In genomic region chr4:117389264-117390054, GRCm38 (mm10) we compare ENCODE assay signal across 13 mouse cellular contexts.
A peak's percentile ranks its signal among the peaks of the same experiment; 100 is the strongest.
DNase-seq lines count a peak whose midpoint lies in the region; ATAC-seq and TF ChIP-seq lines count a peak whose summit lies in the region.
"Had no signal": no experiment of that assay in that cellular context is flagged by ENCODE, and none has a peak within 500 bp of the region (broad histone marks: within the 10 kb centered on the region; RNA-seq: fewer than 3 reads in every experiment).

No protein-coding gene starts in this region.

- 68% methylated on average over 14 of the region's 14 CpGs for WGBS in liver, embryonic 14.5 days (ENCODE audit: insufficient replicate concordance)

- peak; percentile 11 to 44 for DNase-seq in adrenal gland, adult (ENCODE audit: inconsistent age in 2 of 2, low spot score in 1 of 2)
- DNase-seq in adrenal gland, postnatal 4 days (ENCODE audit: low spot score in 2 of 2) = no peak
- peak; percentile 55 for DNase-seq in heart, postnatal 4 days
- no peak for DNase-seq in heart, adult 11 months
- peak; percentile 25 for DNase-seq in lung, postnatal 10 days
- no peak for DNase-seq in lung, postnatal 4 days
- DNase-seq in liver, embryonic 14.5 days (ENCODE audit: low read depth in 3 of 3, low spot score in 3 of 3) = no peak
- no peak for DNase-seq in frontal cortex, postnatal 25 days (ENCODE audit: low spot score in 2 of 2)
- DNase-seq: gastrocnemius, postnatal 10 days; kidney, adult 8-10 months; liver, embryonic 13.5 days; midbrain, embryonic 14.5 days had no signal

- peak; percentile 41 for TF ChIP-seq CTCF in liver, embryonic 14.5 days (IDR thresholded peaks at IDR 0.05; ENCODE audit: low read depth)

- no peak overlapping the region for H3K27ac ChIP-seq in liver, embryonic 14.5 days
- H3K27ac ChIP-seq: hindbrain, embryonic 10.5 days; liver, embryonic 13.5 days had no signal

- no peak for ATAC-seq in liver, embryonic 14.5 days (ENCODE audit: insufficient read depth)

- no peak overlapping the region for H3K4me2 ChIP-seq in liver, embryonic 14.5 days (ENCODE audit: low read depth)
- H3K4me2 ChIP-seq: liver, embryonic 13.5 days had no signal

- no peak for TF ChIP-seq EP300 in liver, embryonic 14.5 days (IDR thresholded peaks at IDR 0.05; ENCODE audit: low read depth)

- H3K4me3 ChIP-seq in liver, embryonic 14.5 days (ENCODE audit: insufficient read depth in 1 of 2, low read depth in 2 of 2, low read length in 2 of 2) = no peak overlapping the region
- H3K4me3 ChIP-seq: hindbrain, embryonic 10.5 days; liver, embryonic 13.5 days had no signal

- no peaks in the 10 kb centered on the region for H3K27me3 ChIP-seq in liver, embryonic 14.5 days (ENCODE audit: control insufficient read depth, insufficient read depth, low read length)

- H3K36me3 ChIP-seq in liver, embryonic 14.5 days (replicated peaks; ENCODE audit: control insufficient read depth, insufficient read depth, low read depth) = no peaks in the 10 kb centered on the region
- H3K36me3 ChIP-seq: hindbrain, embryonic 10.5 days; liver, embryonic 13.5 days had no signal

- H3K9me3 ChIP-seq in liver, embryonic 14.5 days (ENCODE audit: control insufficient read depth, low read length) = no peaks in the 10 kb centered on the region
- H3K9me3 ChIP-seq: hindbrain, embryonic 10.5 days; liver, embryonic 13.5 days had no signal

- no peak overlapping the region for H3K9ac ChIP-seq in liver, embryonic 14.5 days (replicated peaks)
- H3K9ac ChIP-seq: liver, embryonic 13.5 days had no signal

- peaks cover 0 to 7% of the 10 kb centered on the region in 2 experiments; a peak in 1 of 4 replicates for H3K4me1 ChIP-seq in liver, embryonic 14.5 days (replicated peaks; ENCODE audit: control insufficient read depth in 2 of 2, insufficient read depth in 2 of 2, low read length in 1 of 2)

Comparison
In these comparisons a context has a peak if more than half of its experiments do, and no peak if none do; other contexts are left out.
1. DNase-seq: peak in adrenal gland, adult (2 of 2), heart, postnatal 4 days (single experiment) and lung, postnatal 10 days (single experiment); none in adrenal gland, postnatal 4 days (0 of 2), heart, adult 11 months (single experiment), lung, postnatal 4 days (0 of 2), liver, embryonic 14.5 days (0 of 3) and frontal cortex, postnatal 25 days (0 of 2).